Mouse (Mus musculus): ENCODE data around the gene Nr2f2. TPM values are rescaled to one million over a fixed set of nuclear protein-coding genes. Genes with fewer than 3 reads are reported as not detected.

The Nr2f2 gene
- polyA plus RNA-seq, 1 experiment, result 30.2 TPM

- no peak for DNase-seq (ENCODE audit: extremely low spot score in 1 of 2, low spot score in 1 of 2)
Measured at GRCm38 (mm10) chr7:70352617-70353016, 13.9 kb downstream of the Nr2f2 start.

- no peak for DNase-seq (ENCODE audit: extremely low spot score in 1 of 2, low spot score in 1 of 2)
Measured at GRCm38 (mm10) chr7:70351981-70352560, 14.5 kb downstream of the Nr2f2 start.

- DNase-seq (ENCODE audit: extremely low spot score in 1 of 2, low spot score in 1 of 2), result no peak
Measured at GRCm38 (mm10) chr7:70350781-70351551, 15.6 kb downstream of the Nr2f2 start.

GRCm38 (mm10) chr7:70349981-70350670 lies 16.4 kb downstream of the Nr2f2 start:
- no peak for DNase-seq (ENCODE audit: extremely low spot score in 1 of 2, low spot score in 1 of 2)

DNA sequence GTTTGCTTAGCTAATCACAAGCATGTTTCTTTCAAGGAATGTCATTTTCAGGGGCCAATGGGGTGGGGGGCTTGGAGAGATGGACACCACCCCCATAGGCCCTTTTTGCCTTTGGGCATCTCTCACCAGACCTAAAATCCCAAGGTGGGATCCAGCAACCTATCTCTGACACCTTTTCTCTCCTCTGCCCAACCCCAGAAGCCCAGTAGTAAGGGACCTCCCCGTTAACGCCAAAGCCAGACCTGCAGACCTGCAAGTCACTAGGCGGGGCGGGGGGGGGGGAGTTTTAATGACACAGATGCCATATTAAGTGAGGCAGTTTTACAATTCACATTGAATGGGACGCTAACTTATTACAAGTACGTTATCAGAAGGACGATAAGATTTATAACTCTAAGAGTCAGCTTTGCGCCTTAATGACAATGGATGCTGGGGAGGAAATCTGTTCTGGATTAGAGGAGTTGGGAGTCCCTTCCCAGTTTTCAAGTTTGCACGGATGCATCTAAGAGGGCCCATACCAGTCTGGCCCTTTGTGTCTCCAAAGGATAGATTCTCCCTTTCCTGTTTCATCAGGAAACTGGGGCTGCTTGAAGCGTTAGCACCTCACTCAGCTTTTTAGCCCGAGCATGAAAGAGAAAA lies 17.4 kb downstream of the Nr2f2 start:
- no peak for DNase-seq (ENCODE audit: extremely low spot score in 1 of 2, low spot score in 1 of 2)

DNA sequence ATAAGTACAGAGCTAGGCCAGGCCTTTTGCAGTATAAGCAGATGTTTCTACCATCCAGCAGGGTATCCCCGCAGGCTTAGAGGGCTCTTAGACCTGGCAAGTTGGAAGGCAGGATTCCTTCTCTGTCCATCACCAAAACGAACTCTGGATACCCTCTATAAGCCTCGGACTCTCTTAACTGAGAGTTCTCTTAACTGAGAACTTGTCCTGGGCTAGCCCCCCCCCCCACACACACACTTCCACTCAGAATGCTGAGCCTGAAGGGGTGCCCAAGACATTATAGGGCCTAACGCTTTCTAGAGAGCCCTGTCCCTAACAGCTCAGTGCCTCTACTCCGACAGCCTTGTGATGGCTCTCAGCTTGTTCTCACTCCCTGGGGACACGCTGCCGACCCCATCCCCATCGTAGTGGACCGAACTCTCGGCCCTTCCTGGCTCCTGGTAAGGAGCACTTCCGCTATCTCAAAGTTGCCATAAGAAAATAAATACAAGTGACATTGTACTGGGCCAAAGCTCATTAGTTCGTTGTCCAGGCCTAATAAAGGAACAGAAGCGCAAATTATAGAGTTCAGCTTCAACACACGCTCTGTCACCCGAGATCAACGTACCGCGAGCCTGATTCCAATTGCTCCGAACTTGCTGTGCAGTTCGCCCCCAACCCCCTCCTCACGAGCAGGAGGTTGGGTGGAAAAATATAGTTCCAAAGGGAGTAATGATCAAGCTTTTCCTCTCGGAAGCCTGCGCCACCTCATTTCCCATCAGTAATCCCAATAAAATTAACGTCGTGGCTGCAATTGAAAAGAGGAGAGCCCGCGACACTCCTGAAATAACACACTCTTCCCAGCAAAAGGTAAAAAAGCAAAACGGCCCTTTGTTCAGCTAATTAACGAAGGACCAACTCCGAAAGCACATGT lies 18.2 kb downstream of the Nr2f2 start:
- no peak for DNase-seq (ENCODE audit: extremely low spot score in 1 of 2, low spot score in 1 of 2)

- DNase-seq (ENCODE audit: extremely low spot score in 1 of 2, low spot score in 1 of 2), result no peak
Measured at GRCm38 (mm10) chr7:70347618-70347958, 18.9 kb downstream of the Nr2f2 start.

DNA sequence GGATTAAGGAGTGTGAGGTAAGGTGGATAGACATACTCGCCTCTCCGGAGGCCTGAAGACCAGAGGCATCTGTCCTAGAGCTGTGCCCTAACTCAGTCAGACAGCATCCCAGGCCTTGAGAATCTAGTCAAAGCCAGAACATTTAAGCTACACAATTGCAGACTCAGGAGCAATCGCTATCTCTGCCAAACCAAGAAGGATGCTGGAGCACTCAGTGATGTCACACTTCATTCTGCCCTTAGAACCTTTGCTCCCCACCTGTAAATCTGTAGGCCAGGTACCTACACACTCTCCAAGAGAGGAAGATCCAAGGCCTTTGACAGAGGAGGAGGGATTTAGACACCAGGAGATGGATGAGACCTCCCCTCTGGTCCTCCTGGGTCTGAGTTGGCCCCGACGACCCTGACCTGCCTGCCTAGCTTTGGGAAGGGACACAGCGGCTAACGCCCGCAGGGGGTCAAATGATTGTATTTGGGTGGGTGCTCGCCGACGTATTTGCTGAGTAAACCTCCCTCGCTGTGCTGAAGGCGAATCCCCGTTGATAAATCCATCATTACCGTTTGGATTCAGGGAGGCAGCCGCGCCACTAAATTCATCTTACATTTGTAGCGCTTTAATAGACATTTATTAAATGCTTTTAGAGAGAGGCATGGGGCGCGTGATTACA lies 19.5 kb downstream of the Nr2f2 start:
- no peak for DNase-seq (ENCODE audit: extremely low spot score in 1 of 2, low spot score in 1 of 2)

GRCm38 (mm10) chr7:70346010-70346536 lies 20.5 kb downstream of the Nr2f2 start:
- peak in 1 of 2 experiments; percentile 51 for DNase-seq (ENCODE audit: extremely low spot score in 1 of 2, low spot score in 1 of 2)

DNA sequence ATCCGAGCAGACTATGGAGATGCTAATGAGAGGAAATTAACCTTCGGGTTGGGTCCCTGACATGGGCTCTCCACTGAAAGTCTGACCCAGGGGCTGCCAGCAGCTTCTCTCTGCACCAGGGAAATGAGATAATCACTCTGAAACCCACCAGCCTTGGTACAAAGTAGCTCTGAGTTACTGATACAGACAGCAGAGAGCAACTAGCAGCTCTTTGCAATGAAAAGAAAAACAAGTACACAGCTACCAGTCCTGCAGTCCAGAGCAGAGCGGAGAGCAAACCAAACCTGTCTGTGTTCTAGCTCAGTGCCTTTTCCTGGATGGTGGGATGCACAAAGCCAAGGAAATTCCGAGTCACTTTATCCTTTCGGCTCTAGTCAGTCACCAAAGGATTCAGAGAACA lies 23.1 kb downstream of the Nr2f2 start:
- DNase-seq (ENCODE audit: extremely low spot score in 1 of 2, low spot score in 1 of 2), result no peak

DNA sequence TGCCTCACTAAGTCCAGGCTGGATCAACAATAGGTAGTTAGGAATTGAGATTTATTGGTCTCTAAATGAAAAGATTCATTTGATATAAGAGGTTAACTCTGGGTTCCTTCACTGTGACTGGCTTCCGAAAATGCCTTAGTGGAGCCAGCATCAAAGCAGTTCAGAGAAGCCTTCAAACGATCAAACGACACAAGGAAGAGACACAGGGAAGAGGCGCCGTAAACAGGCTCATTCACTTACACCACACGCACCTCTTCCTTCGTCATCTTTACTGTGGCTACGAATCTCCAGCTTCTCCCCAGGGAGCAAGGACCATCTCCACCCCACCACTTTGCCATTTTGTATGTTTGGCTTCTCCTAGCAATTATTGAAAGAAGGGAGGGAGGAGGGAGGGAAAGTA lies 23.8 kb downstream of the Nr2f2 start:
- no peak for DNase-seq (ENCODE audit: extremely low spot score in 1 of 2, low spot score in 1 of 2)

DNA sequence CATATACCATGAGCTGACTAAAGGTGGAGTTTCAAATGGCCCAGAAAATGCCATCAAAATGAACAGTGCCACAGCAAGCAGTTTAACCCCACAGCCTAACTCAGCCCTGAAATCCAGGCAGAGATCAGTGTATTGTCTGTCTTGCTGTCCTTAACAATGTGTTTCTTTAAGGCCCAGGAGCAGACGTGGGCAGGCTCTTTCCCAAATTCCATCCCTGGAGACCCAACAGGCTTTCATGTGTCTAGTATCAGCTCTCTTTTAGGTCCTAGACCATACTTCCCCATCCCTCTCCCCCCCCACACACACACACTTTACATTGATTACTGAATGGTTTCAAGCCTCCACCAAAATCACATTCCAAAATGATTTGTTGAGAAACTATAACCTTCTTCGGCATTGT lies 24.5 kb downstream of the Nr2f2 start:
- no peak for DNase-seq (ENCODE audit: extremely low spot score in 1 of 2, low spot score in 1 of 2)

GRCm38 (mm10) chr7:70339998-70340630 lies 26.4 kb downstream of the Nr2f2 start:
- no peak for DNase-seq (ENCODE audit: extremely low spot score in 1 of 2, low spot score in 1 of 2)

DNA sequence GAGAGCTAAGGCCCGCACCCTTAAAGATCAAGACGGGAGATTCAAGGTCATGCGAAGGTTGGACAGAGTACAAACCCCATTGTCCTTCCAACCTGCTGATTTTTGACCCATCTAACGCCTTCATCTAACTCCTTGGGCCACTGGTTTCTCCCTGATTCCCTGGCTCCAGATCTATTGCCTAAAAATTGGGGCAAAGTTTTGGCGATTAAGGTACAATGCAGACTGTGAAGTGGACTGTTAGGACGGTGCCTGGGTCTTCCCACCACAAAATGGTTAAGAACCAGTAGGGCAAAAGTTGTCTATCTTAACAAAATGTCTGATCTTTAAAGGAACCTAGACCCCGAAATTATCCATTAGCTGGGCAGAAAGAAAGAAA lies 28.3 kb downstream of the Nr2f2 start:
- DNase-seq (ENCODE audit: extremely low spot score in 1 of 2, low spot score in 1 of 2), result no peak

DNA sequence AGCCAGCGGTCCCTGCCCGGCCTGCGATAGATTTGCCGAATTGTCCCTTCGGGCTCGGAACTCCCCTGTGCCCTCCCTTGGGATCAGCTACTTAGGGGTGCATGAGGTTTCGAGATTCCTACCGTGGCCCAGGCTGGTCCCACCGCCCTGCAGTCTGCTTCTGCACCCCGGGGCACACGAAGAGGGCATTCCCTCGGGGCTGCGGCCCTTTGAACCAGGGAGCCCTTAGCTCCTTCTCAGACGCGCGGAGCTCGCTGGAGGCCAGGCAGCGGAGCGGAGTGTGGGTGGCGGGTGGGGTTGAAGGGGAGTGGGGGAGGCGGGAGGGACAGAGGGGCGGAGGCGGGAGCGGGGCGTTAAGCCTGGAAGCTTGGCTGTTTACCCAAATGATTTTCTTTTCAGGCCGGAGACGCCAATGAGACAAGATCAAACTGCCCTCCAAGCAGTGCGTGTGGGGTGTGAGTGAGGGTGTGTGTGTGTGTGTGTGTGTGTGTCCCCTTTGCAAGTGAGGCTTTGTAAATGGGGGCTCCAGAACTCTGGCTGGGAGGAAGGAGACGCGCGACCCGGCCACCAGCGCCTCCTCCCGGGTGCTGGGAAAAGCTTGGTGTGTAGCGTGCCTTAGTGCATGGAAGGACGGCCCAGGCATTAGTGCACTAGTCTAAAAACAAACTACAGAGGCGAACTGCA lies 28.8 kb downstream of the Nr2f2 start:
- DNase-seq (ENCODE audit: extremely low spot score in 1 of 2, low spot score in 1 of 2), result no peak

DNA sequence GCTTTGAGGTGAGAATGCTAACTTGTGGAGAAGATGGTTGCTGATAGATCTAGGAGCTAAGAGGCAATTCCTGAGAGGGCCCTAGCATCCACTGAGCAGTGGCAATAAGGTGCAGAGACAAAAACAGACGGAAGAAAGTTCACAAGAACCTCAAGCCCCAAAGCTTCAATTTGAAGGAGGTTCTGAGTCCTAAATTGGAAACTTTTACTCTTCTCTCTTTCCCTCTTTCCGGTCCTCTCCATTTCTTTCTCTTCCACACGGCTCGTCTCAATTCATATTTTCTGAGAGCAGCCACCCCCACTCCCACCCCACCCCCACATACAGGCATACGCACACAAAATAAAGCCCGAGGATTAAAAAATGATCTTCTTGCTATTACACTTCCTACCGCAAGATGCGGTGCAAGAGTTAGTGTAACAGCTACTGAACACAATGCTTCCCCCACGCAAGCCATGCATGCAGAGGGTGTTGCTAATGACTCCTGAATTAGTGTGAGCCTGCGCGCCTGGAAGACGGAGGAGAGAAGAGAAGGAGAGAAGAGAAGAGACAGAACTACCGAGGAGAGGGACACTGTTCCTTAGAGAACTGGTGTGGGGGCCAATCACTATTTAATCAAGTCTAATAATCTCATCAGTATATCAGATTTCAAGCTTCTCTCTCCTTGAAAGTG lies 29.8 kb downstream of the Nr2f2 start:
- DNase-seq (ENCODE audit: extremely low spot score in 1 of 2, low spot score in 1 of 2), result no peak

GRCm38 (mm10) chr7:70336126-70336525 lies 30.4 kb downstream of the Nr2f2 start:
- DNase-seq (ENCODE audit: extremely low spot score in 1 of 2, low spot score in 1 of 2), result no peak

GRCm38 (mm10) chr7:70335411-70335810 lies 31.1 kb downstream of the Nr2f2 start:
- DNase-seq (ENCODE audit: extremely low spot score in 1 of 2, low spot score in 1 of 2), result no peak
